Mouse (Mus musculus): Measurements from ENCODE around the gene Grk2. TPM values are rescaled to one million over a fixed set of nuclear protein-coding genes. Genes with fewer than 3 reads are reported as not detected.

The Grk2 gene
- total and polyA plus RNA-seq, 3 experiments = 118 to 203 (median 193) TPM

DNA sequence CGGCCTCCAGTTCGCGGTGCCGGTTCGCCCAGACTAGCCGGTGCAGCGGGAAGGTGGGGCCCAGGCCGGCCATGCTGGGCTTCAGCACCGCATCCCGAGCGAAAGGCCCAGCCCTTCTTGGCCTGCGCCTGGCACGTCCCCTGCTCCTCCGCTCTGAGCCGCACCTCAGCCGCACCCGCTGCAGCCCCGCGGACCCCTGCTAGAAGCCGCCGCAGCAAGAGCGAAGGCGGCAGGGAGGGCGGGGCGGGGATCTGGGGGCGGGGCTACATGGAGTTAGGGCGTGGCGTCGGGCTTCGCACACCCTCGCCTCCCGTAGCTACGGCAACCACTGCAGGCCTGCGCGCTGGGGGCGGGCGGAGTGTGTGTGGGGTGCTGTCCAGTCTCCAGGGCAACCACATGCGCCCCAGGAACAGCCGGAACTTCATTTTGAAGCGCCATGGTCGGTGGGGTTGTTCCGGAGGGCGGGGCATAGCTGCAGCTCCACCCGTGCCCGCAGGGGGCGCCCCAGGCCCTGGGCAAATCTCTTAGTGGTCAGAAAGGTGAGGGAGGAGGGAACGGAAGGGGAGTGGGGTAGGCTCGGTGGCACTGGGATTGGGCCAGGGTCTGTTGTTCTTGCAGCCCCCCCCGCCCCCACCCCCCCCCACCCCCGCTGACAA lies 23.0 kb downstream of the Grk2 start, which contains the start of gene Ankrd13d (continued):
- TF ChIP-seq JUND (conservative IDR thresholded peaks at IDR 0.05; ENCODE audit: low read depth, low read length) = no peak
- TF ChIP-seq MEF2A (IDR thresholded peaks at IDR 0.05; ENCODE audit: borderline replicate concordance, low read depth, low read length) = peak; percentile 39; the same call in 1 of the 2 replicates
- no peak for TF ChIP-seq ZKSCAN1 (IDR thresholded peaks at IDR 0.05; ENCODE audit: borderline replicate concordance, low read depth, low read length)
- TF ChIP-seq CHD1 (IDR thresholded peaks at IDR 0.05; ENCODE audit: low read depth, low read length) = no peak
- TF ChIP-seq HCFC1 (IDR thresholded peaks at IDR 0.05; ENCODE audit: low read depth, low read length) = peak; percentile 57
- TF ChIP-seq USF2 (conservative IDR thresholded peaks at IDR 0.05; ENCODE audit: low read depth, low read length) = no peak

GRCm38 (mm10) chr19:4280425-4280824 lies 25.6 kb downstream of the Grk2 start:
- TF ChIP-seq IRF4 (IDR thresholded peaks at IDR 0.05; ENCODE audit: low read depth, low read length) (no peak), MYC (IDR thresholded peaks at IDR 0.05; ENCODE audit: low read depth, low read length) (peak; percentile 99), ZKSCAN1 (IDR thresholded peaks at IDR 0.05; ENCODE audit: borderline replicate concordance, low read depth, low read length) (no peak), EP300 (IDR thresholded peaks at IDR 0.05; ENCODE audit: low read length) (no peak), ZC3H11A (IDR thresholded peaks at IDR 0.05; ENCODE audit: low read depth, low read length) (no peak), ELF1 (IDR thresholded peaks at IDR 0.05; ENCODE audit: low read depth, low read length) (no peak), CTCF (conservative IDR thresholded peaks at IDR 0.05 in 1 of 2, IDR thresholded peaks at IDR 0.05 in 1 of 2; ENCODE audit: low read depth in 2 of 2, low read length in 2 of 2) (peak in 1 of 2 experiments; percentile 26; a peak in 2 of 4 replicates), MXI1 (IDR thresholded peaks at IDR 0.05; ENCODE audit: low read depth, low read length) (peak; percentile 86), POLR2A (IDR thresholded peaks at IDR 0.05; ENCODE audit: low read depth, low read length) (peak; percentile 29), NRF1 (IDR thresholded peaks at IDR 0.05; ENCODE audit: low read depth, low read length) (0 out of 2 replicates have a peak, but pooled peaks have one; percentile 18), BHLHE40 (IDR thresholded peaks at IDR 0.05; ENCODE audit: low read depth, low read length) (0 out of 2 replicates have a peak, but pooled peaks have one; percentile 2), MAX (IDR thresholded peaks at IDR 0.05; ENCODE audit: low read length) (peak; percentile 93), ZNF384 (IDR thresholded peaks at IDR 0.05; ENCODE audit: low read depth, low read length) (0 out of 2 replicates have a peak, but pooled peaks have one; percentile 35), E2F4 (IDR thresholded peaks at IDR 0.05; ENCODE audit: insufficient replicate concordance, low read depth, low read length) (no peak), SIN3A (IDR thresholded peaks at IDR 0.05; ENCODE audit: low read length) (no peak), CHD2 (IDR thresholded peaks at IDR 0.05; ENCODE audit: low read length) (no peak), RAD21 (IDR thresholded peaks at IDR 0.05; ENCODE audit: low read depth, low read length) (no peak), USF1 (IDR thresholded peaks at IDR 0.05; ENCODE audit: low read depth, low read length) (peak; percentile 11; the same call in 1 of the 2 replicates), TCF12 (IDR thresholded peaks at IDR 0.05; ENCODE audit: low read depth, low read length) (0 out of 2 replicates have a peak, but pooled peaks have one; percentile 7), ZMIZ1 (IDR thresholded peaks at IDR 0.05; ENCODE audit: low read depth, low read length) (no peak), SMC3 (IDR thresholded peaks at IDR 0.05; ENCODE audit: low read depth, low read length) (no peak), PAX5 (IDR thresholded peaks at IDR 0.05; ENCODE audit: low read length) (no peak), CHD1 (IDR thresholded peaks at IDR 0.05; ENCODE audit: low read depth, low read length) (no peak), RCOR1 (conservative IDR thresholded peaks at IDR 0.05; ENCODE audit: low read depth, low read length) (no peak), KAT2A (IDR thresholded peaks at IDR 0.05; ENCODE audit: insufficient replicate concordance, low read length) (no peak), UBTF (IDR thresholded peaks at IDR 0.05; ENCODE audit: low read depth, low read length) (no peak)
- peaks cover 16% of the 10 kb centered on the region for H3K9me3 ChIP-seq (replicated peaks; ENCODE audit: low read length)
- in situ Hi-C loops (cut with MboI; ENCODE audit: low pct_ligation_motif_present, low pct_unique_long_range_greater_than_20kb, low sequenced_read_pairs) = no loop called here
- H3K36me3 ChIP-seq (replicated peaks in 1 of 2; ENCODE audit: control insufficient read depth in 1 of 2, insufficient read depth in 1 of 2, low read length in 1 of 2) = peaks cover 26 to 65% of the 10 kb centered on the region in 2 experiments
- H3K4me2 ChIP-seq (ENCODE audit: insufficient read depth, low read depth, poor library complexity, severe bottlenecking) = peak overlapping the region; percentile 67
- peak overlapping the region in 1 of 3 experiments; percentile 27 for H3K4me3 ChIP-seq (replicated peaks in 1 of 3; ENCODE audit: low read depth in 2 of 3, low read length in 2 of 3, poor library complexity in 1 of 3)
- peak overlapping the region; percentile 66 for H3K27ac ChIP-seq (ENCODE audit: insufficient read depth, low read depth)
- H3K27me3 ChIP-seq (replicated peaks) = no peaks in the 10 kb centered on the region
- peaks cover 15 to 39% of the 10 kb centered on the region in 2 experiments for H3K4me1 ChIP-seq (ENCODE audit: control insufficient read depth in 1 of 2, insufficient read depth in 2 of 2)
- dilution Hi-C loops (cut with MboI; ENCODE audit: extremely low pct_ligation_motif_present, extremely low pct_unique_long_range_greater_than_20kb, low sequenced_read_pairs) = no loop called here
- H3K9ac ChIP-seq (ENCODE audit: insufficient read depth, low read depth) = peak overlapping the region; percentile 41; the same call in 1 of the 2 replicates
- peaks cover 14% of the 10 kb centered on the region for H3K79me2 ChIP-seq (replicated peaks; ENCODE audit: control insufficient read depth, extremely low read depth, insufficient read depth, poor library complexity, severe bottlenecking)
- DNase-seq (ENCODE audit: extremely low read depth) = no peak

Measured in CH12.LX (cell line).